8 mouse cellular contexts compared by ENCODE assay signal in the genomic region with DNA sequence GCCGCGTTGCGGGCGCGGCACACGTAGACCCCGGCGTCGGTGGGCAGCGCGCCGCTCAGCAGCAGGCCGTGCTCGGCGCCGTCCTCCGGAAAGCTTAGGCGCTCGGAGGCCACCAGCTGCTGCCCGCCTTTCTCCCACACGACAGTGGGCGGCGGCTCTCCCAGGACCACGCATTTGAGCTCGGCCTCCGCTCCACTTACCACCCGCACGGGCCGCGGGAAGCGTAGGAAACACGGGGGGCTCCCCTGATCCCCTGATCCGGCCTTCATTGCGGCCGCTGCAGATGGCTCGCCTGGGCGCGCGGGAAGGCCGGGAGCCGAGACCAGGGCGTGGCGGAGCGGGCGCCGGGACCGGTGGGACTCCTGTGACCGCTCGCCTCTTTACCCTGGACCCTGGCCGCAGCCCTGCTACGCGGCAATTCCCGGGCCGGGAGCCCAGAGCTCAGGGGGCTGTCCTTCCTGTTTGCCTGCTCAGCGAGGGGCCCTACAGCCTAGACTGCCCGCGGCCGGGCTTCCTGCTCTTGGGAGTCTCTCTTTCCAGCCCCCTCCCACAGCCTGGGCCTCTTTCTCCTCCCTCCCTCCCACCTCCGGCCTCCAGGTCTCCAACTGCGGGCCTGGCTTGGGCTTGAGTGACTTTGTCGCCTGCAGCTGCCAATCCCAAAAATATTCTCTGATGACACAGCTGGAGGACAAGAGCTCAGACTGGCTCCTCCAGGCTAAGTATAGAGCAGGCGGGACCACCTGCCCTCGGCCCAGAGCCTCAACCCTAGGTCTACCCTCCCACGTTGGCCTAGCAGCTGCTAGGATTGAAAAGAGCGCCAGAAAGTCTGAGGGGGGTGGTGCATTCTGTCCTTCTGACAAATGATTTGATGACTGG. TPM values are rescaled to one million over a fixed set of nuclear protein-coding genes. Genes with fewer than 3 reads are reported as not detected.
A peak's percentile ranks its signal among the peaks of the same experiment; 100 is the strongest.
DNase-seq lines count a peak whose midpoint lies in the region; ATAC-seq and TF ChIP-seq lines count a peak whose summit lies in the region.

Gene Obsl1 (minus strand): TSS at position 497 of the 876 bp plus-strand sequence.

- DNase-seq in embryonic facial prominence, embryonic 11.5 days (ENCODE audit: low spot score), result peak; percentile 92
- peak; percentile 96 for DNase-seq in heart, embryonic 10.5 days (ENCODE audit: low spot score)
- peak; percentile 96 for DNase-seq in kidney, postnatal 0 days (ENCODE audit: low spot score)
- peak; percentile 42 for DNase-seq in lung, adult 2 months
- peak; percentile 78 for DNase-seq in retina, embryonic 14.5 days (ENCODE audit: low spot score)

- under 1% methylated on average over 52 of the region's 65 CpGs for WGBS in embryonic facial prominence, embryonic 11.5 days
- WGBS in heart, embryonic 10.5 days, result under 1% methylated on average over 54 of the region's 65 CpGs
- WGBS in kidney, postnatal 0 days, result under 1% methylated on average over 62 of the region's 65 CpGs
- 1% methylated on average over 65 of the region's 65 CpGs for WGBS in lung, adult 2 months

- H3K36me3 ChIP-seq in megakaryocyte, embryonic 14.5 days (replicated peaks; ENCODE audit: low read length), result peaks cover 12% of the 10 kb centered on the region
- H3K36me3 ChIP-seq in embryonic facial prominence, embryonic 11.5 days (replicated peaks; ENCODE audit: control insufficient read depth, insufficient read depth, low read depth, low read length), result peaks cover 7% of the 10 kb centered on the region
- H3K36me3 ChIP-seq in heart, embryonic 10.5 days, result peaks cover 28% of the 10 kb centered on the region
- H3K36me3 ChIP-seq in kidney, postnatal 0 days (ENCODE audit: insufficient read depth, low read length), result 0 out of 2 replicates have a peak, but pooled peaks cover 12% of the 10 kb centered on the region

- peak within 1 kb of the TSS; percentile 96 for H3K27ac ChIP-seq in embryonic facial prominence, embryonic 11.5 days (replicated peaks; ENCODE audit: low read depth, low read length)
- H3K27ac ChIP-seq in heart, embryonic 10.5 days, result peak within 1 kb of the TSS; percentile 99
- H3K27ac ChIP-seq in kidney, postnatal 0 days, result peak within 1 kb of the TSS; percentile 97

- no peak for TF ChIP-seq CTCF in kidney, postnatal 0 days (IDR thresholded peaks at IDR 0.05; ENCODE audit: low read depth)
- no peak for TF ChIP-seq CTCF in lung, adult 2 months (IDR thresholded peaks at IDR 0.05; ENCODE audit: insufficient read depth, low read length)

- ATAC-seq in megakaryocyte, adult 5-6 weeks (ENCODE audit: poor library complexity, severe bottlenecking), result no peak
- peak; percentile 85 for ATAC-seq in embryonic facial prominence, embryonic 11.5 days (replicated peaks; ENCODE audit: insufficient number of reproducible peaks, low FRiP score, low TSS enrichment, low read depth)
- ATAC-seq in kidney, postnatal 0 days (replicated peaks; ENCODE audit: low FRiP score, low read depth), result peak; percentile 86
- no peak for ATAC-seq in activated CD4-positive, CD25-positive, alpha-beta regulatory T cell, adult 4 months

- no peaks in the 10 kb centered on the region for H3K9me3 ChIP-seq in megakaryocyte, embryonic 14.5 days
- no peaks in the 10 kb centered on the region for H3K9me3 ChIP-seq in embryonic facial prominence, embryonic 11.5 days (replicated peaks; ENCODE audit: control insufficient read depth, low read length)
- no peaks in the 10 kb centered on the region for H3K9me3 ChIP-seq in heart, embryonic 10.5 days
- H3K9me3 ChIP-seq in kidney, postnatal 0 days (replicated peaks; ENCODE audit: low read length), result no peaks in the 10 kb centered on the region

- peak within 1 kb of the TSS; percentile 93 for H3K4me3 ChIP-seq in megakaryocyte, embryonic 14.5 days (replicated peaks)
- H3K4me3 ChIP-seq in embryonic facial prominence, embryonic 11.5 days (ENCODE audit: low read depth, low read length), result peak within 1 kb of the TSS; percentile 91
- H3K4me3 ChIP-seq in heart, embryonic 10.5 days, result peak within 1 kb of the TSS; percentile 96
- H3K4me3 ChIP-seq in kidney, postnatal 0 days (replicated peaks; ENCODE audit: low read depth, low read length), result peak within 1 kb of the TSS; percentile 86
- peak within 1 kb of the TSS; percentile 73 for H3K4me3 ChIP-seq in lung, adult 2 months (replicated peaks; ENCODE audit: extremely low read depth, low read depth, low read length)

- peaks cover 18% of the 10 kb centered on the region for H3K4me1 ChIP-seq in megakaryocyte, embryonic 14.5 days
- H3K4me1 ChIP-seq in embryonic facial prominence, embryonic 11.5 days (ENCODE audit: control insufficient read depth, insufficient read depth, low read length), result no peaks in the 10 kb centered on the region; the same call in 1 of the 2 replicates
- H3K4me1 ChIP-seq in heart, embryonic 10.5 days, result peaks cover 85% of the 10 kb centered on the region
- peaks cover 9% of the 10 kb centered on the region; the same call in 1 of the 2 replicates for H3K4me1 ChIP-seq in kidney, postnatal 0 days (replicated peaks; ENCODE audit: insufficient read depth, low read length)
- no peaks in the 10 kb centered on the region for H3K4me1 ChIP-seq in lung, adult 2 months (ENCODE audit: control insufficient read depth, insufficient read depth, low read length)

- peak within 1 kb of the TSS; percentile 95 for H3K4me2 ChIP-seq in embryonic facial prominence, embryonic 11.5 days (ENCODE audit: low read depth, low read length)
- H3K4me2 ChIP-seq in kidney, postnatal 0 days (ENCODE audit: low read length), result peak within 1 kb of the TSS; percentile 68

- peak within 1 kb of the TSS; percentile 98 for H3K9ac ChIP-seq in embryonic facial prominence, embryonic 11.5 days (replicated peaks; ENCODE audit: low read length)
- peak within 1 kb of the TSS; percentile 94 for H3K9ac ChIP-seq in kidney, postnatal 0 days (ENCODE audit: low read depth, low read length)

- H3K27me3 ChIP-seq in megakaryocyte, embryonic 14.5 days (replicated peaks), result peaks cover 86% of the 10 kb centered on the region
- no peaks in the 10 kb centered on the region for H3K27me3 ChIP-seq in embryonic facial prominence, embryonic 11.5 days (ENCODE audit: control insufficient read depth, insufficient read depth, low read length)
- no peaks in the 10 kb centered on the region for H3K27me3 ChIP-seq in heart, embryonic 10.5 days (ENCODE audit: insufficient read depth, poor library complexity, severe bottlenecking)
- no peaks in the 10 kb centered on the region for H3K27me3 ChIP-seq in kidney, postnatal 0 days (ENCODE audit: insufficient read depth, low read length)

- TF ChIP-seq POLR2A in lung, adult 2 months (IDR thresholded peaks at IDR 0.05; ENCODE audit: borderline replicate concordance, extremely low read depth, low read depth, low read length), result no peak

RNA-seq across cellular contexts. Expression of gene Obsl1, which starts in this region (rescaled TPM):
- polyA plus RNA-seq in megakaryocyte, embryonic 14.5 days (2012; ENCODE audit: insufficient read depth, low replicate concordance), result 8.6 and 12.9 TPM in 2 replicates
- total RNA-seq in megakaryocyte, adult 5-6 weeks (2015), result not detected in 2 replicates
- not detected in 2 replicates for total RNA-seq in megakaryocyte, adult 5-6 weeks (2017)
- 52.4 and 54.2 TPM in 2 replicates for polyA plus RNA-seq in embryonic facial prominence, embryonic 11.5 days (2014; fragmentation: Nextera tagmentation; extraction: Ambion mirVana)
- 103 and 107 TPM in 2 replicates for polyA plus RNA-seq in heart, embryonic 10.5 days (2016; fragmentation: Nextera tagmentation; extraction: Ambion mirVana)
- polyA plus RNA-seq in kidney, postnatal 0 days (2015; fragmentation: Nextera tagmentation; extraction: Ambion mirVana), result 35.0 and 42.6 TPM in 2 replicates
- 20.7 and 26.1 TPM in 2 replicates for polyA plus RNA-seq in lung, adult 2 months (2012; rRNA removed)
- polyA plus RNA-seq in activated CD4-positive, CD25-positive, alpha-beta regulatory T cell, adult 4 months (2017; shearing (Covaris generic)), result not detected

Comparison
In these comparisons a context has a peak if more than half of its experiments do, and no peak if none do; other contexts are left out.
1. ATAC-seq: peak in embryonic facial prominence, embryonic 11.5 days (single experiment) and kidney, postnatal 0 days (single experiment); none in megakaryocyte, adult 5-6 weeks (single experiment) and activated CD4-positive, CD25-positive, alpha-beta regulatory T cell, adult 4 months (single experiment).
2. DNase-seq: peak in every context shown above with its lines; median percentile 96 in heart, embryonic 10.5 days; 96 in kidney, postnatal 0 days; 92 in embryonic facial prominence, embryonic 11.5 days; 78 in retina, embryonic 14.5 days; 42 in lung, adult 2 months.
3. Peak in every context shown above with its lines, with median percentiles within 50 percentile points of each other: H3K4me3 ChIP-seq and H3K27ac ChIP-seq.